Mouse (Mus musculus) T-helper 2 cell (primary cell): ENCODE measurements around the gene Ptdss2.

ENCODE experiments used
- in situ Hi-C: fragments of 300-600 bp; cut with MboI, MseI; formaldehyde crosslinking; loops from one replicate; pipeline ENCODE4 v1.15.1; 2025; ENCODE audit warnings: high pct_unique_total_duplicates

Ptdss2 gene

DNA sequence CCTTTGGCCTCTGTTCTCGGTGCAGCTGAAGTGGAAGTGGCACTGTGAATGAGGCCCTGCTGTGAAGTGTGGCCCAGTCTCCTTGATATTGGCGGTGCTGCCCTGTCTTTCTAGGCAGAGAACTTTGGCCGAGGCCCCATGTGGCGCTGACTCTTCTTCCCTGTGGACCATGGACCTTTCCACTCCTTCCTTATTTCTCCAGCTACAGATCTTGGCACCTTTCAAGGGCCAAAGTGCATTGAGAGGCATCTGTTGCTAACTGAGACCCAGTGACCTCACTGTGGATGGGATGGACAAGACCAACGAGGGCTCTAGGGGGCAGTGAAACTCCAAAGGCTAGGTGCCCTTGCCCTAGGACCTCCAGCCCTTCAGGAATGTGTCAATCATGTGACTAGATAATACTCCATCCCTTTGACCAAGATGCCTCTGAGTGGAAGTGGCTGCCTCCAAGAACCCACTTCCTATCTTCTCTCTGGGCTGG, 1.1 kb upstream of the Ptdss2 start:
- in situ Hi-C loops, result no loop called here

- in situ Hi-C loops, result no loop called here
These were observed 721 bp downstream of the Ptdss2 start for GRCm38 (mm10) chr7:141122689-141123516.

GRCm38 (mm10) chr7:141123517-141123856, 1.3 kb downstream of the Ptdss2 start:
- in situ Hi-C loops, result no loop called here

GRCm38 (mm10) chr7:141131024-141131820, 9.0 kb downstream of the Ptdss2 start:
- in situ Hi-C loops, result loop anchor here (5.0 kb wide), 1 partner anchor 39 kb away; no protein-coding TSS in a partner anchor

DNA sequence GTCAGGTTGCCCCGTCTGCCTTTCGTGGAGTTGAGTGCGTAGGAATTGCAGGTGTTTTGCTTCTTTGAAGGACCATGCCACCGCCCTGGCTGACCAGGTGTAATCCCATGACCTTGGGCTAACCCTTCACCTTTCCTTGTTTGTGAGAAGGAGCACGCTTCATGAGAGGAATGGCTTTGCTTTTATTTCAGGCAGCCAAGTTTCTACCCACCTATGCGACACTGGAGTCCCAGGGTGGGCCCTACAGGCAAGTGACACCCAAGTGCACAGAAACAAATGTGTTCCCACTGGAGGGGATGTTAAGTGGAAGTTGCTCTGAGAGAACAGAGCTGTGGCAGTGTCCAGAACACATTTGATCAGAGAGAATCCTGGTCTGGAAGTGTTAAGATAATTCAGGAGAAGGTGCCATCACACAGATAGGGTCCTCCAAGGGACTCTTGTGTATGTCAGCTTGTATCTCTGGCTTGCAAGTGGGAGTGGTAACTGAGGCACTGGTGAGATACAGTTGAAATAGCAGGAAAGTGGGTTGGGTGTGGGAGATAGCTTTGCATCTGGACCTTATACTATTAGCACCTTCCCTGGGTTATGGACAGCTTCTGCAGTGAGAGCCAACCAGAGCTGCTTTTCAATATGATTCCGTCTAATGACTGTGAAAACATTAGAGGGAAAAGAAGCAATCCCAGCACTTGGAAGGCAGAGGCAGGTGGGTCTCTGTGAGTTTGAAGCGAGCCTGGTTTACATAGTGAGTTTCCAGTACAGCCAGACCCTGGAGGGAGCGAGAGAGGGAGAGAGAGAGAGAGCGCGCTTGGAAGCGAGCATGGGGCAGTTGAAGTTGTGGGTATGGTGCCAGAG, 9.9 kb downstream of the Ptdss2 start:
- in situ Hi-C loops, result loop anchor here (5.0 kb wide), 1 partner anchor 40 kb away; no protein-coding TSS in a partner anchor

DNA sequence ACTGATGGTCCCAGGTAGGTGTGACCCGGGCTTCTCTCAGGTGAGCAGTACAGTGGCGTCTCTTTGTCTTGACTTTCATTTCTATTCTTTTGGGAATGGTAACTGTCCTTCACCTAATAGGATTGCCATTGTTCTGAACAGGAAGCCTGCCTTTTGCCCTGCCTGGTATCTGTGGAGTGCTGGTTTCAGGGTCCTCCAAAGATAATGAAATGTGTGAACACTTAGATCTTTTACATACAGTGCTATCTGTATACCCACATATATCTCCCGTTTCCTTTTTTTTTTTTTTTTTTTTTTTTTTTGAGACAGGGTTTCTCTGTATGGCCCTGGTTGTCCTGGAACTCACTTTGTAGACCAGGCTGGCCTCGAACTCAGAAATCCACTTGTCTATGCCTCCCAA, 19.1 kb downstream of the Ptdss2 start:
- in situ Hi-C loops, result no loop called here

- in situ Hi-C loops, result no loop called here
These were observed 20.9 kb downstream of the Ptdss2 start for GRCm38 (mm10) chr7:141143112-141143511.

DNA sequence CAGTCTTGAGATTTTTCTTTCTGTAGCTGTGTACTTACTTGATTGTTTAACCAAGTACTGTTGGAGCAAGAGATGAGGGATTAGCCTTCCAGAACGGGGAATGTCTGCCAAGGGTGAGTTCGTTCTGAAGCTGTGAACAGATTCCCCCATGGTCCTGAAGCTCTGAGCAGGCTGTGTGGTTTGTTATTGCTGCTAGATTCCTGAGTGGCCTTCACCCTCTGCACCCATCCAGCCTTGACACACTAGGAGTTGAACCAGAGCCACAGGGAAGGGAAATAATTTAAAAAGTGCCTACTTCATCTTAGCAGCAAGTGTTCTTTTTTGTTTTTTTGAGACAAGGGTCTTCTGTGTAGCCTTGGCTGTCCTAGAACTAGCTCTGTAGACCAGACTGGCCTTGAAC, 21.7 kb downstream of the Ptdss2 start:
- in situ Hi-C loops, result no loop called here

- in situ Hi-C loops, result no loop called here
These were observed 22.5 kb downstream of the Ptdss2 start for GRCm38 (mm10) chr7:141144650-141145049.

GRCm38 (mm10) chr7:141145403-141145802, 23.2 kb downstream of the Ptdss2 start:
- in situ Hi-C loops, result no loop called here

DNA sequence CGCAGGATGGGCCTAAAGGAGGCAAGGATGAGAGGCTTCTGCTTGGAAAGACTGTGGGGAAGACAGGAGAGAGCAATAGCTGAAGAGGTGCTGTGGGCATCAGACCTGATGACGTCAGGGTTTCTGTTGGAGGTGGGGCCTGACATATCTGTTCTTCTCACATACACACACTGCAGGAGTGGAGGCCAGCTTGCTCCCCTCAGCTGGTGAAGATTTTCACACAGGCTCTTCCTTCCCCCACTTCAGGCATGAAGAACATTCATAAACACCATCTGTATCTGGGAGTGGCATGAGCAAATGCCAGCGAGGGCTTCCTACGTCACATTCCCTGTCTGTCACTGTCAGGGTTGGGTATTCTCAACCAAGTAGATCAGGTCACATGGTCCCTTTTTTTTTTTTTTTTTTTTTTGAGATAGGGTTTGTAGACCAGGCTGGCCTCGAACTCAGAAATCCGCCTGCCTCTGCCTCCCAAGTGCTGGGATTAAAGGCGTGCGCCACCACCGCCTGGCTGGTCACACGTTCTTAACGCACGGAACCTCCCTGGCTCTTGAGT, 23.9 kb downstream of the Ptdss2 start:
- in situ Hi-C loops, result no loop called here

DNA sequence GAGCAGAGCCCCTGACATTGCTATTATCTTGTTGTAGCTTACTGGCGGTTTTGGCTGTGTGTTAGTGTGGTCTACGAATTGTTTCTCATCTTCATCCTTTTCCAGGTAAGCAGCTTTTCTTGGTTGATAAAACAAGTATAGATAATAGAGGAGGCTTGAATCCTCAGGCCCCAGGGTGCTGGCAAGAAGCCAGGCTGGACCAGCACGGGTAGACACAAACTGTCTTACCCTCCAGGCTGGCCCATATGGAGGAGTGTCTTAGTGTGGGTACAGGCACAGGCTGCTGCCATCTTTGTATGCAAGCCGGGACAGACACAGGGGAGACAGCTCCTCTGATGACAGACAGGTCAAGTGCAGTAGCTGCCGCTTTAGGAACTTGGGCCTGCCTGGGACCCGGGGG, 24.9 kb downstream of the Ptdss2 start:
- in situ Hi-C loops, result no loop called here

DNA sequence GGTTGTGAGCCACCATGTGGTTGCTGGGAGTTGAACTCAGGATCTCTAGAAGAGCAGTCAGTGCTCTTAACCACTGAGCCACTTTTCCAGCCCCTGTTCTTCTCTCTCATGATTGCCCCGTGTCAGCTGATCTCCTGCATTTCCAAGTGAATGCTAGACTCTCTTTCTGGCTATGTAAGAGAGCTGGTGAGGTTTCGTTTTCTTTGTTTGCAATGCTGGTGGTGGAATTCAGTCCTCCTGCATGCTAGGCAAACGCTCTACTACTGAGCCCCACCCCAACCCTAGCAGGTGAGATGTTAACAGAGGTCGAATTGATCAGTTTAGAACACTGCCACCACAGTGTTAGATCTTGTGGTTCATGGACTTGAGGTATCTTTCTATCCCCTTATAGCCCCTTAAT, 26.5 kb downstream of the Ptdss2 start:
- in situ Hi-C loops, result no loop called here

DNA sequence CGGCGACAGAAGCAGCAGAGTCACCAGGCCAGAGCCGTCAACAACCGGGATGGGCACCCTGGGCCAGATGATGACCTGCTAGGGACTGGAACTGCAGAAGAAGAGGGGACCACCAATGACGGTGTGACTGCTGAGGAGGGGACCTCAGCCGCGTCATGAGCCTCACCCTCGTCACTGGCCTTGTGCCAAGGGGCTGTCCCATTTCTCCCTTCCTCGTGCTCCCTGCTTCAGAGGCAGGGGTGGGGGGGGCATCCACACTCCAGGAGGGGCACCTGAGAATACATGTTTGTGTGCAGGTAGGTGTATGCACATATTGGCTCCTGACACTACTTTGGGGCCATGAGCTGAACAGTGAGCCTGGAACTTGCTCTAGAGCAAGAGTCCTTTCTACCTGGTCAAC, 33.2 kb downstream of the Ptdss2 start:
- in situ Hi-C loops, result no loop called here

DNA sequence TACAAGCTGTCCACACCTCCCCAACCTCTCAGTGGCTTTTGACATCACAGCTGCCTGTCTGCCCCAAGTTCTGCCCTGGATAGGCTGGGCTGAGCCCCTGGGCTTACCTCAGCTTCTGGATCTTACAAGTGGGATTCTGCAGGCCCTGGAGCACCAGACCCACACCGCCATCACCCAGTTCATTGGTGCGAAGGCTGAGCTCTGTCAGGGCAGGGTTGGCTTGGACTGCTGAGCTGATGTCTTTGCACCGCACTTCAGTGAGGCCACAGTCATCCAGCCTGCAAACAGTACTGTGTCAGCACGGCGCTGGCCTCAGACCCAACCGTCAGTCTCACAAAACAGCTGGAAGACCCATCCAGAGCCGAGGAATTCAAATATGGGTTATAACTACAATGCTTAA, 42.2 kb downstream of the Ptdss2 start:
- in situ Hi-C loops, result no loop called here

- in situ Hi-C loops, result loop anchor here (5.0 kb wide), 1 partner anchor 73 kb away; no protein-coding TSS in a partner anchor
These were observed 42.7 kb downstream of the Ptdss2 start for GRCm38 (mm10) chr7:141164850-141165249.

GRCm38 (mm10) chr7:141167901-141168517, 45.8 kb downstream of the Ptdss2 start:
- in situ Hi-C loops, result loop anchor here (5.0 kb wide), 1 partner anchor 76 kb away; no protein-coding TSS in a partner anchor

- in situ Hi-C loops, result loop anchor here (5.0 kb wide), 1 partner anchor 76 kb away; no protein-coding TSS in a partner anchor
These were observed 46.4 kb downstream of the Ptdss2 start for GRCm38 (mm10) chr7:141168518-141168953.

GRCm38 (mm10) chr7:141169300-141169699, 47.1 kb downstream of the Ptdss2 start:
- in situ Hi-C loops, result loop anchor here (5.0 kb wide), 1 partner anchor 77 kb away; no protein-coding TSS in a partner anchor

- in situ Hi-C loops, result loop anchor here (5.0 to 10.0 kb wide), 3 partner anchors 78 to 265 kb away; partner anchors contain the start of gene Cox8b
These were observed 47.7 kb downstream of the Ptdss2 start for GRCm38 (mm10) chr7:141169866-141170265.
